Mouse (Mus musculus): ENCODE measurements at regions not wholly inside any gene's neighbourhood (a gene's known extent, or its start where the extent isn't known, plus 50 kb on each side); places are given as distances from the start of the nearest gene placed in this dataset.

DNA sequence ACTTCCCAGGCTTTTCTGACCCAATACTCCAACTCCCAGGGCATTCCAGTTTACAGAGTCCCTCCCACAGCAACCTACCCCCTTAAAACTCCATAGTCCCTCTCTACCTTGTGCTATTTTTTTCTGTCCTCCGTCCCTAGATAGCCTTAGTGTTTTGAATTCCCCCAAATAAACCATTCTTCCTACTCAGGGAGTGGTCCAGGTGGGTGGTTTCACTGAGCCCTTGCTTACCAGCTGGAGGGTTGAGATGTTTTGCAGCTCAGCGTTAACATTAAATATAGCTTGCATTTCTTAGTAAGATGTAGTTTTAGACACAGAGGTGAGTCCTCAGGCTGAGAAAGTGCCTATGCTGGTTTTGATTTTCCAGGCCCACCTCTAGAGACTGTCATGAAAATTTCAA is 313.0 kb downstream of the Bmper start:
- DNase-seq (ENCODE audit: low spot score in 2 of 2), result no peak

DNA sequence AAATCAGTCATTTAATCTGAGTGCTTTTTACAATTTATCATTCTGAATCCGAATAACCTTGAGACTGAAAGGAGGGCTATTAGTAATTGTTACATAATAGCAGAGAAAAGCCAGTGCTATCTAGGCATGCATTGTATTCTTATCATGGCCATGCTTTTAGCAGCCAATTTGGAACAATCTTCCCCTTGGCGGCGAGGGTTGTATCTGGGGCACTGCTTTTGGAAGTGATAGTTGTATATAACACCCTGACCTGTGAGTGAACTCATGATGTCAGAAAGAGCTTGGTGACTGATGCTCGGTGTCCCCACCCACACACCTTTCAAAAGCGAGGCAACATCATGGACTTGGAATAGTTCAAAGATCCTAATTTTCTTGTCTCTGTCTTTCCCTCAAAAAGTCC is 315.2 kb downstream of the Bmper start:
- DNase-seq (ENCODE audit: low spot score in 2 of 2), result no peak

DNA sequence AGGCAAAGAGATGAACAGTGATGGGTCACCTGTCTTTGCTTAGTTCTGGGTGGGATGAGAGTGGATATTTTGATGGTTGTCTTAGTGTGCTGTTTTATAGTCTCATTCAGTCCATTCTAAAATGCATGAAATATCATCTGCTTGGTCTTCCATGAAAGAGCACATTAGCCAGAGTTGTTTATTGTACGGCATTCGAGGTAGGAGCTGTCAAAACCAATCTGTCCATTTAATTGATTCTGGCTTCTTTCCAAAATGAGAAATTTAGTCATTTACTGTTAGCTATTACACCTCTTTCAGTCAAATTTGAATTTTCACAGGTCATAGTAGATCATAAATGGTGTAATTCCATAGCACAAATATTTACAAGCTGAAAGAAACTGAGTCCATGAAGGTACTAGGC is 328.8 kb downstream of the Bmper start:
- no peak for DNase-seq (ENCODE audit: low spot score in 2 of 2)

DNA sequence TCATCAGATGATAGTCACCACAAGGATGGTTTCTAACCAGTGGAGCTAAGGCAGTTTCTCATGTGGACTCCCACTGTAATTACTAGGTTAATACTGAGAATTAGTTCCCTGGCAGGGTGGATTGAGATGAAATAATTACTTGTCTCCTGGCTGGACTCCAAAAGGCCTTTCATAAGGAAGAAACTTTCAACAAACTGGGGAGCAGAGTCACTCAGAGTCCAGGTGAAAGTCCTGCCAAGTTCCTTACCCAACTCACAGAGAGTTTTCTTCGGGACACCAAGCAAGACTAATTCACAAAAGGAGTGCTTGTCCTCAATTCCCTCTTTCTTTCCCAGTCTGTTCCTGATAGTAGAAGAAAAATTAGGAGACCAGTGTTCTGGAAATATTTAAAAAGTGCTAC is 330.9 kb downstream of the Bmper start:
- DNase-seq (ENCODE audit: low spot score in 2 of 2), result no peak

DNA sequence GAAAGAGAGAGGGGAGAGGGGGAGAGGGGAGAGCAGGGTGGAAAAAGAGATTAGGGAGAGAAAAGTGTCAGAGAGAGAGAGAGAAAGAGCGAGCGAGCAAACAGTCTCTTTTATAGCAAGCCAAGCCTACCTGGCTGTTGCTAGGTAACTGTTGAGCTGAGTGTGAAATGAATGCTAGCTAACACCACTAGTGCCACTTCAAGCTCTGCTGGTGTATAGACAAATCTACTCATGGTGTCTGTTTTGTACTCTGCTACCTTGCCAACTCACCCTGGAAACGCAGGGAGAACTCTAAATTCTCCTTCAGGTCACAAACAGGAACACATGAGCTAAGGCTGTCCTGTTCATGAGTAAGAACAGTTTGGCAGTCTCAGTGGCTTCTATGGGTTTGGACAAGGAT is 334.7 kb downstream of the Bmper start:
- DNase-seq (ENCODE audit: low spot score in 2 of 2), result no peak

DNA sequence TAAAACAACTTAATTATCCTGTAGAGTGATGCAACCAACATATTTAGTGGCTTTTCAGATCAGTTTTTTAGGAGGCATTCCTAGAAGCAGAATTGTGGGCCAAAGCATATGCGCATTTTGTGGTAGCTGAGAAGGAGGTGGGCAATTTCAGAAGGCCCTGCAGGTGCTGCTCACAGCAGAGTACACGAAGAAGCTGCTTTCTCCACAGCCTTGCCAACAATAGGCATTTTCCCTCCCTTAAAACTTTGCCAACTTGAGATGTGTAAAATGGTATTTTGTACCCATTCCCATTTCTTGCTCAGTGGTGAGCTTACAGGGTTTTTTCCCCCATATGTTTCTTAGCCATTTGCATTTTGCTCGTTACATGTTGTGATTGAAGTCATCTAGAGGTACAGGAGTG is 339.0 kb downstream of the Bmper start:
- no peak for DNase-seq (ENCODE audit: low spot score in 2 of 2)

DNA sequence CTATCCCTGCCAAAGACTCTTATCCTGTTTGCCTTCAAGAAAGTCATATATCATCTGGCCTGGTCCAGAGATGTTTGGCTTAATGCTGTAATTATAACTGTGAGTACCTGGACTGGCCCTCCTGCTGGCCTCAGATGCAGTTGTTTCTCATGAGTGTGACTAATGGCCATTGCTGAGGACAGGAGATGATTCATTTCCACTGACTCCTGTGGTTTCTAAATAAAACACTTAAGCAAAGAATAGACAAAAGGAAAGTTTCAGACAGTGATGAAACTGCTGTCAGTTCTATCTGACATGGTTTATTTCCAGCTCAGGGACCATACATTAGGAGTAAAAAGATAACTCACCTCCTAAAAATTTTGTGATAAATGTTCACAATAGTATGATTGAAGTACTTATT is 344.2 kb downstream of the Bmper start:
- no peak for DNase-seq (ENCODE audit: low spot score in 2 of 2)

DNA sequence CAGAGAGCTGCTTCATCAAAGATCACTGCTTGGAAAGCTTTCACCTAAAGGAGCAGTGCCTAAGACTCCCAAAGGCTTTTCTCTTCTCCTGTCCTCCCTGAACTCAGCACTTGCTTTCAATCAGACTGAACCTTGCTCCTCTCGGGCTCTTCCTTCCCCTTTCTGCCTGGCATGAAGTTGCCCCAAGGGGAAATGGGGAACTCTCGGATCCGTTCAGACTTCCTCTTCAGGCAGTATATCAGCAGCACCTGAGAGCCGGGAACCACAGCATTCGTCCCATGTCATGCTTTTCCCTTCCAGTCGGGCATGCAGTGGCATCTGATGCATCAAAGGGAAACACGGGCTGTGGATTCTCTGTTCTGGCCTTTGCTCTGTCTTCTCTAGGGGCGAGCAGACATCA is 347.3 kb downstream of the Bmper start:
- no peak for DNase-seq (ENCODE audit: low spot score in 2 of 2)

DNA sequence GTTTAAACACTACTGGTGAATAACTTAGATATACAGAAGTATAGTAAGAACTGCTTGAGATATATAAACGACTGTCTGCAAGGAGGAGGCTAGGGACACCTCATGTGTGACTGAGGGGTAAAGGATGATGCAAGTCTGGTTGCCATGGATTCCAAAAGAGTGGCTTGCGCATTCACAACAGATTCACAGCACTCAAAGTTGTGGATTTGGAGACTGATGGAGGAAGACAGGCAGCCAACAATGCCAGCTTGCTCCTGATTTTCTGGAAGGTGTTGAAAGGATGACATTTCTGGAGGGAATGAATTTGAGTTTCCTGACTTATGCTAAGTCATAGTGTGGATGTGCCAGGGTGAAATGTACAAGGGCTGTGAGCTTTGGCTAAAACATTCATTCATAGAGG is 353.4 kb downstream of the Bmper start:
- no peak for DNase-seq (ENCODE audit: low spot score in 2 of 2)

DNA sequence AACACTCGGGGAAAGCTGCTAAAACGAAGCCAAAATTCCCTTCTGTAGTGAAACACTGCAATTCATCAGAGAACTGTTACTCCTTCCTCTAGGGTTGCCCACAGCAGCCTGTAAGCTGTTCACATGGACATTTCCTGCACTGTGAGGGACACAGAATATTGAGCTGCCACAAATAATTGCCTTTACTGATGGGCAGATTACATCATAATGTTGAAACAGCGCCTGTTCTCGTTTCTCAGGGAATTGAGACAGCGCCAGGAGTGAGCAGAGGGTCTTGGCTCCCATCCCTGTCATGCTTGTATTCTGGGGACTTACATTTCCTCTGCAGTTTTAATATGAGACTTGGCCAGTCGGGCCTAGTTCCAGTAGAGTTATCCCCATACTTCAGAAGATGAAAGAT is 357.3 kb downstream of the Bmper start:
- DNase-seq (ENCODE audit: low spot score in 2 of 2), result no peak

DNA sequence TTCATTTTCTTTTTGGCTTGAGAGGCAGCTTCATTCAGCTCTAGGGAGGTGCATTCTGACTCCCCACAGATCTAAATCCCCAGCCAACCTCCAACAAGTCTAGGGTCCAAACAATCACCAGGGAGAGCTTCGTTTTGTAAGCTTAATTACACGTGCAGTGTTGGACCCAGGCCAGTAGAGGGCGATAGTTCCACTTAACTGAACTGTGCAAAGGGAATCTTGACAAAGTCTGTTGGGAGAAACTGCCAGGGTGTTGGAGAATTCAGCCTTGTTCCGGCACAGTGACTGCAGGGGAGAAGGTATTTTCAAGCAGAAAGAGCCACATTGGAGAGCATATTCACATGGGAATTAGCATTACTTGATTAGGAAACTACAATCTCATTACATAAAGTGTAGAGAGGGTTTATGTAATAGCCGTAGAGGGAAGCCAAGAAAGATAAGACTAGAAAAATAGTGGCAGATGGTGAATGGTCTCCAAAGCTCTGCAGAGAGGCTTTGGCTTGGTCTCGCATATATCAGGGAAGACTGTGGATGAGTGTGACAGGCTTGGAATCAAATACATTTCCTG is 358.2 kb downstream of the Bmper start:
- peak in 1 of 2 experiments; percentile 20 for DNase-seq (ENCODE audit: low spot score in 2 of 2)

DNA sequence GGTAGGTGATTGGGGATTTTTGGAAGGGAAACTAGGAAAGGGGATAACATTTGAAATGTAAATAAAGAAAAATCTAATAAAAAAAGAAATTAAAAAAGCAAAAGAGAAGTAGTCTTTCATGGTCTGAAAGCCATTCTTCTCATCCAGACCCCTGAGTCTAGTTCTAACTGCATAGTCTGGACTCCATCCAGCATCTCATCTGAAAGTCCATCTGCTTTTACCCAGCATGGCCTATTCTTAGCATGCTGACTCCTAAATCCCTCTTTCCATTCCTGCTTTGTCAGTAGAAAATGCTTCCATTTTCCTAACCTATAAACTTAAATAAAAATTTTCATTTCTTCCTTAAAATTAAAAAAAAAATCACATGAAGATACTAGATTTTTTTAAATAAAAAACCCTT is 361.7 kb downstream of the Bmper start:
- no peak for DNase-seq (ENCODE audit: low spot score in 2 of 2)

DNA sequence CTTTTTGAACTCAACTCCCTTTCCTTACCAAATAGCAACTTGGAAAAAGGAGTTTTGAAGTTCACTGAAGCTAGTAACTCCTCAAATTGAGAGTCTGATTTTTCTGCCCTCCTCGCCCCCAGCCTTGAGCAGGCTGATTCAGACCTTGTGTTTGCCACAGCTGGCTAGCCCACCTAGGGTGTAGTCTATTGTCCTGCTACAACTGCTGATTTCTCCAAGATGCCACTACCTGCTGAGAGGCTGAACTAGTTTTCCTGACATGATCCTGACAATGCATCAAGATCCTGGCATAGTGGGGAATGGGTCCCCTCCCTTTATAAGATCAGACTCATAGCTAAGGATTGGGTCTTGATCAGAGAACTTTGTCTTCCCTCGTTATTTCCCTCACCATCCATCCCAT is 366.1 kb downstream of the Bmper start:
- no peak for DNase-seq (ENCODE audit: low spot score in 2 of 2)

DNA sequence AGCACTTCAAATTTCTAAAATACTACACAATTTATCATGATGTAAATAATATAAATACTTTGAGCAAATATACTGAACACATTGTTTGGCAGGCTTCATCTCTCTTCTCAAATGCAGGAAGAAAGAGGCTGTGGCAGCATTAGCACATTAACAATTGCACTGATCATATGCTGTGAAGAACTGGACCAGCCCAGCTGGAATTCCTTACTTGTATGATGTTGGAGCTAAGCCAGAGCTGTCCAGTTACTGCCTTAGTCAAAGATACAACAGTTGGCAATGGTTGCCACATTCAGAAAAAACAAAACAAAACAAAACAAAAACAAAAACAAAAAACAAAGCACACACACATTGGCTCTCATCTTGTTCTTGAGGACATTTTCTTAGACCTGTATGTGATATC is 369.0 kb downstream of the Bmper start:
- DNase-seq (ENCODE audit: low spot score in 2 of 2), result no peak

DNA sequence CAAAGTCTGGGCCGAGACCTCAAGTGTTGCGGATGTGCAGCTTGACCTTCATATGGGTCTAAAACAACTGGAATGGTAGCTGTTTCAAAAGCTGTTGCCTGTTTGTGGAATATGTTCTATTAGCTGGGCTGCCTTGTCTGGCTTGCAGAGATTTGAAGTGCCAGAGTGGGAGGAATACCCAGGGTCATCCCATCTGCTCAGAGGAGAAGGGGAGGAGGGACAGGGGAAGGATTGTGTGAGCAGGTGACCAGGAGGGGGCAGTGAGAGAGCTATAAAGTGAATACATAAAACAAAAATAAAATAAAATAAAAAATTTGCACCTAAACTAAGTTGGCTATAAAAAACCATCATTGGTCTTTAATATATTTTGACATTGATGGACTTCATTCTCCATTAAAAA is 377.7 kb downstream of the Bmper start:
- no peak for DNase-seq (ENCODE audit: low spot score in 2 of 2)
